Mouse (Mus musculus): ENCODE results near the gene Kcnip3.

DNA sequence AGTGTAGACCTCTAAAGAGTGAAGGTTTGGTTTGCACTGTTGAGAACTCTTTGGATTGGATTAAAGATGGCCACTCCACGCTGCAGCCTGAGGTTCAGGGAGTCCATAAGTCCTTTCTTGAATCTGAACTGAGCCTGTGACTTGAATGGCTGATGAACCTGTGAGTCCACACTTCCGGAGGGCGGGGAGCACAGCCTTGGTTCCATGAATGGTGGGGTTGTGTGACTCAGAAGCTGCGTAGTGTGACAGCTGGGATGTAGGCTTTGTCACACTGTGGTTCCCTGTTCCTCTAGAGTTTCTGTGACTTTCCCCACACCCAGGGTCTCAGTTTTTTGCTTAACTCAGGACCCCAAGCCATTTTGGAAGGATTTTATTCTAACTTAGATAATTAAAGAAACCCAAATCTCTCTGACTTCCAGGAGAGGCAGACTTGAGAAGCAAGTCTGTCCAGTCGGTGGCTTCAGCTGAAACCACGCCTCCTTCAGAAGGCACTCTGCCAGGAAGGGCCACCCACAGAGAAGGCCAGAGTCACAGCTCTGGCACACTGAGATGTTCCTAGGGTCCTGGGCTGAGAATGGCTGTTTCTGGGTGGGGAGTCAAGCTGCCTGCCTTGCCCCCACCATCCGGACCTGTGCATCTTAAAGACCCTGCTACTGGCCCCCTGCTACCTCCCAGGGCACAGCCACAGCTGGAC, 13.8 kb downstream of the Kcnip3 start:
- no peak for TF ChIP-seq CTCF (IDR thresholded peaks at IDR 0.05 in 2 of 3, conservative IDR thresholded peaks at IDR 0.05 in 1 of 3; ENCODE audit: control insufficient read depth in 1 of 3, insufficient read depth in 1 of 3, low read depth in 2 of 3, low read length in 3 of 3, poor library complexity in 1 of 3, severe bottlenecking in 1 of 3)
- TF ChIP-seq GATA1 (IDR thresholded peaks at IDR 0.05; ENCODE audit: low read depth, low read length) = no peak
- no peak for TF ChIP-seq ZKSCAN1 (IDR thresholded peaks at IDR 0.05; ENCODE audit: low read depth, low read length)

Measured in MEL (cell line).